Mouse (Mus musculus) activated CD4-positive, CD25-positive, alpha-beta regulatory T cell, adult 4 months (primary cell): ENCODE measurements around the gene Psmd14. TPM values are rescaled to one million over a fixed set of nuclear protein-coding genes. Genes with fewer than 3 reads are reported as not detected.
A peak's percentile ranks its signal among the peaks of the same experiment; 100 is the strongest.

ENCODE experiments used
- ATAC-seq: one replicate; pipeline ENCODE4 v1.8.0; 2017
- polyA plus RNA-seq, 2 experiments: library from polyadenylated mRNA; unstranded; fragments of 100-300 nt; shearing (Covaris generic); gene quantifications; one replicate each; pipeline ENCODE4 v1.2.1; 2017

The Psmd14 gene
- polyA plus RNA-seq, 2 experiments from 2014 or later: 224 to 238 TPM

GRCm38 (mm10) chr2:61764470-61765105 is 53.1 kb downstream of the Psmd14 start:
- ATAC-seq: no peak

DNA sequence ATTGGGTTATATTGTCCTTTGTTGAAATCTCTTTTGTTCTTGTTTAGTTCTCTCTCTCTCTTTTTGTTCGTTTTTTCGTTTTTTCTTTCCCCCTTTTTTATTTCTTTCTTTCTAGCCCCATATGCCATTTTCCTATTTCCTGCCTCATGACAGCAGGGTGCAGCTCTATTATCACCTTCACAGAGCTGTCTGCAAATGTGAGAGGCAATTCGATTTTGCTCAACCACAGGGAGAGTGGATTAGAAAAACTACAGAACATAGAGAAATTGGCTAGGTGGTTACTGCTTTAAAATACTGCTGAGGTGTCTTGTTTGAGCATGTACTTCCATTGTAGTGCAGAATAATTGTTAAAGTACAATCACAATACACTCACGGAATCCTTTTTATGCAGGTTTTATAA is 54.0 kb downstream of the Psmd14 start:
- no peak for ATAC-seq

- ATAC-seq: no peak
These were observed 69.3 kb downstream of the Psmd14 start for GRCm38 (mm10) chr2:61780794-61781193.

DNA sequence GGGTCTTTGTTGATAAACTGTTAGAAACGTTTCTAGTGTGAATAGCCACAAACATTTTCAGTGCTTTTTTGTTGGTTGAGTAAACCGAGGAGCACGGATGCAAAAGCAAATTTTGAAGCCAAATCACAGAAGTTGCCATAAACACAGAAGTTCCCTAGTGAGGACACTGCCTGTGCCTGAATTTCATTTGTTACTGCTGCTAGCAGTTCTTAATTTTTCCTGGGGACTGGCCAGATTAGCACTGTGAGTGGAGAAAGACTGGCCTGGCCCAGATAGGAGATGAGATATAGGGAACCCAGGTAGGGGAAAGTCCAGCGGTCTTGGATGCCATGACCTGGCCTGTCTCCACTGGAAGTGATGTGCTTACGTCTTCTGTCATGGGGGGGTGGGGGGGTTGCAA is 83.5 kb downstream of the Psmd14 start:
- no peak for ATAC-seq

DNA sequence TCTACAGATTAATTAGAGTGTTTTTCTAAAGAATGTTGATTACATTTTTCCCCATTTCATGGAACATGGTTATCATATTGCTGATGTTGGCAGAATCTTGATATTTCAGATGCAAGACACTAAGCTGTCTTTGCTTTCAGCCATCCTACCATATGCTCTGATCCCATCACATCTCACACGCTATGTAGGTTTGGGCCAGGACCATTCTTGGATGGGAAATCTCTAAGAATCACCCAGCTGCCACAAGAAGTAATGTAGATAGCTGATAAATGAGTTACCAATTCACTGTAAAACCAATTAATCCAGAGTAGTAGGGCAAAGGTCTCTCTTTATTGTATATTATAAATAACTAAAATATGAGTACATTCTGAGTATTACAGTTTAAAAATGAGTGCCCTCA is 86.6 kb downstream of the Psmd14 start:
- ATAC-seq: no peak

GRCm38 (mm10) chr2:61802656-61803251 is 91.3 kb downstream of the Psmd14 start, which contains the start of gene Tbr1:
TSS of gene Tbr1 (plus strand) at chr2:61802930.
- ATAC-seq: no peak

DNA sequence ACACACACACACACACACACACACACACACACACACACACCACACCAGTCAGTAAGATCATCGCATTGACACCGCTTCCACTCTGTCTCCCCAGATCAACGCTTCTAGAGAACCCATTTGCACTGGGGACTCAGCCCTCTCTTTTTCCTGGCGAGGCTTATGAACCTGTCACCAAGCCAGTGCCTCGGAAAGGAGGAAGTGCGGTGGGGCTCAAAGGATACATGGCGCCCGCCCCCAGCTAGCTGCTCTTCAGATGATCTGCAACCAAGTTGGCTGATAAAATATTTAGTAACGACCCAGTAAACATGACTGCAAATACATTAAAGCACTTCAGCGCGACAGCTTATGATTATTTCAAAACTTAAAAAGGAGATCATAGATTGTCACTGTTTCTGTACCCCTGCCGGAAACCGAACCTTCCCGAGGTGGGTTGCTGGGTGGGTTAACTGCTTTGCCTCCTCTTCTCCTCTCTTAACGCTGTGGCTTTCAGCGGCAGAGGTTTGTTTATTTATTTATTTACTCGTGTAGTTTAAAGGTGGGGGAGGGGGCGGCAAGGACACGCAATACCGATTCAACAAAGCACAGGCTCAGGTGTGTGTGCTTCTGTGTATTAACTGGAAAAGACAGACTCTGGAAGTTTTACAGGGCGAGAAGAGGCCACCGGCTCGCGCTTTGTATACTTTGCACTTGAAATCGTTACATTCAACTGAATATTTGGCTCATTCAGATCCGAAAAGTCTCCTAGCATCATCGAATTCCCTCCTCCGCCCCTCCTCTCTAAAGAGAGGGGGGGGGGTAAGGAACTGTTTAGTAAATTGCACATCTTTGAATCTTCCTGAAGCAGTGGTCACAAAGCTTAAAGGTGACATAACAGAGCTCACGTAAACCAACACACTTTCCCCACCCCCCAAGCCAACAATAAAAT is 92.2 kb downstream of the Psmd14 start:
- ATAC-seq: peak; percentile 25

DNA sequence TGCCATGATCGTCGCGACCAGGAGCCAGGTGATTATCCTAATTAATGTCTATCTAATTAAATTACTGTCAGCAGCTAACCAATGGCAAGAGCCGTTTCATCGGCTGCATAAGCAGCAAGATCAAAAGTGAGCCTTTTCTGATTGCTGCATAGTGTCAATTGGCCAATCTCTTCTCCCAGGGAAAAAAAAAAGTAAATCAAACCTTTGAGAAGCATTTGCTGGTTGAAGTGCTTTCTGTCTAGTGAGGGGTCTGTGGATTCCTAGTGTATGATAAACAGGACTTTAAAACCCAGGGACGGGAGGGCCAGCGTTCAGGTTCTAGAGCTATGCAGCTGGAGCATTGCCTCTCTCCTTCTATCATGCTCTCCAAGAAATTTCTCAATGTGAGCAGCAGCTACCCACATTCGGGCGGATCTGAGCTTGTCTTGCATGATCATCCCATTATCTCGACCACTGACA is 92.9 kb downstream of the Psmd14 start:
- ATAC-seq: no peak

DNA sequence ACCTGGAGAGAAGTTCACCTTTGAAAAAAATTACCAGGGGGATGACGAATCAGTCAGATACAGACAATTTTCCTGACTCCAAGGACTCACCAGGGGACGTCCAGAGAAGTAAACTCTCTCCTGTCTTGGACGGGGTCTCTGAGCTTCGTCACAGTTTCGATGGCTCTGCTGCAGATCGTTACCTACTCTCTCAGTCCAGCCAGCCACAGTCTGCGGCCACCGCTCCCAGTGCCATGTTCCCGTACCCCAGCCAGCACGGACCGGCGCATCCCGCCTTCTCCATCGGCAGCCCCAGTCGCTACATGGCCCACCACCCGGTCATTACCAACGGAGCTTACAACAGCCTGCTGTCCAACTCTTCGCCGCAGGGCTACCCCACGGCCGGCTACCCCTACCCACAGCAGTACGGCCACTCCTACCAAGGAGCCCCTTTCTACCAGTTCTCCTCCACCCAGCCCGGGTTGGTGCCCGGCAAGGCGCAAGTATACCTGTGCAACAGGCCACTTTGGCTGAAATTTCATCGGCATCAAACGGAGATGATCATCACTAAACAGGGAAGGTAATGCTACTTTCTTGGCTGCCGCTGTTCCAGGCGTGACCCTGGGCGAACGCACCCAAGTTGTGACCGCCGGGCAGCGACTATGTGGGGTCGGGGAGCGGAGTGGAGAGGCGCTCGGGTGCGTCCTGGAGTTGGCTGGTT is 93.5 kb downstream of the Psmd14 start:
- ATAC-seq: no peak

GRCm38 (mm10) chr2:61805541-61806345 is 94.2 kb downstream of the Psmd14 start:
- no peak for ATAC-seq

DNA sequence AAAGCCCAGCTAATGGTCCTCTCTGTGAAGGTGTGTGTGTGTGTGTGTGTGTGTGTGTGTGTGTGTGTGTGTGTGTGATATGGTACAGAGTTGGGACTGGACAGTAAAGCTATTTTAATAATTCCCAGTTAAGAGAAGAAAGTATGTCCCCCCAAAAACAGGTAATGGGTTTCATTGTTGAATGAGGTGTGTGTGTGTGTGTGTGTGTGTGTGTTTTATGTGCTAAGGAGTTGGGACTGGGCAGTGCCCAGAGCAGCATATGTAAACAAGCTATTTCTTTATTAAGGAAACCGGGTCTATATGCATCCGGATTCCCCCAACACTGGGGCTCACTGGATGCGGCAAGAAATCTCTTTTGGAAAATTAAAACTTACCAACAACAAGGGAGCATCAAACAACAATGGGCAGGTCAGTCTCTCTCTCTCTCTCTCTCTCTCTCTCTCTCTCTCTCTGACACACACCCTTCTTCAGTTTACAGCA is 94.9 kb downstream of the Psmd14 start:
- no peak for ATAC-seq

DNA sequence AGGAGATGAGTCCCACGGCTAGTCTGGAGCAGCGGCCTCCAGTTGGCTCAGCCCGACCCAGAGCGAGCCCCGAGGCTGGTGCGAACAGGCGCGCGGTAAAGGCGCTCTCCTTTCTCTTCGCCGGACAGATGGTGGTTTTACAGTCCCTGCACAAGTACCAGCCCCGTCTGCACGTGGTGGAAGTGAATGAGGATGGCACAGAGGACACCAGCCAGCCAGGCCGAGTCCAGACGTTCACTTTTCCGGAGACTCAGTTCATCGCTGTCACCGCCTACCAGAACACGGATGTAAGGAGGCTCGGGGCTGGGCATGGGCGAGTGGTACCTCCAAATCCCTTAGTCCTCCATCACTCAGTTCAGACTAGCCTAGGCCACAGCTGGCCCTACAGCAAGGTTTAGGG is 95.7 kb downstream of the Psmd14 start:
- no peak for ATAC-seq

- ATAC-seq: no peak
These were observed 96.3 kb downstream of the Psmd14 start for GRCm38 (mm10) chr2:61807781-61808180.

- no peak for ATAC-seq
These were observed 97.3 kb downstream of the Psmd14 start for GRCm38 (mm10) chr2:61808776-61809175.

GRCm38 (mm10) chr2:61809381-61809780 is 97.9 kb downstream of the Psmd14 start:
- ATAC-seq: no peak

DNA sequence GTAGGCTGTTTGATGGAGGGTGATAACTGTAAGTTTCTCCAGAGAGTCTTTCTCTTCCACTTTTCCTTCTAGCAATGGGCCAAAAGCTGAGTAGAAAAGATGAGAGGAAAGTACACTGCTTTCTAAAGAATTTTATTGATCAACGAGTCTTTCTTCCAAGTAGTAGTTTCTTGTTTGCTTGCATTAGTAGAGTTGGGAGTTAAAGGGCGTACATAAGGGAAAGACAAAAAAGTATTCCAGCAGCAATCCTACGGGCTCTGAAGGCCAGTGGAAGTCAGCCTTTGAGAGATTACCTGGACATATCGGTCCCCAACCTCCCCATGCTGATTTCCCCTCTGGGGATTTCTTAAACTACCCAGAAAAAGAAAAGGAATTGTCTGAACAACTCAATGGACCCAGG is 99.3 kb downstream of the Psmd14 start:
- ATAC-seq: no peak

GRCm38 (mm10) chr2:61811163-61811506 is 99.6 kb downstream of the Psmd14 start:
- no peak for ATAC-seq

DNA sequence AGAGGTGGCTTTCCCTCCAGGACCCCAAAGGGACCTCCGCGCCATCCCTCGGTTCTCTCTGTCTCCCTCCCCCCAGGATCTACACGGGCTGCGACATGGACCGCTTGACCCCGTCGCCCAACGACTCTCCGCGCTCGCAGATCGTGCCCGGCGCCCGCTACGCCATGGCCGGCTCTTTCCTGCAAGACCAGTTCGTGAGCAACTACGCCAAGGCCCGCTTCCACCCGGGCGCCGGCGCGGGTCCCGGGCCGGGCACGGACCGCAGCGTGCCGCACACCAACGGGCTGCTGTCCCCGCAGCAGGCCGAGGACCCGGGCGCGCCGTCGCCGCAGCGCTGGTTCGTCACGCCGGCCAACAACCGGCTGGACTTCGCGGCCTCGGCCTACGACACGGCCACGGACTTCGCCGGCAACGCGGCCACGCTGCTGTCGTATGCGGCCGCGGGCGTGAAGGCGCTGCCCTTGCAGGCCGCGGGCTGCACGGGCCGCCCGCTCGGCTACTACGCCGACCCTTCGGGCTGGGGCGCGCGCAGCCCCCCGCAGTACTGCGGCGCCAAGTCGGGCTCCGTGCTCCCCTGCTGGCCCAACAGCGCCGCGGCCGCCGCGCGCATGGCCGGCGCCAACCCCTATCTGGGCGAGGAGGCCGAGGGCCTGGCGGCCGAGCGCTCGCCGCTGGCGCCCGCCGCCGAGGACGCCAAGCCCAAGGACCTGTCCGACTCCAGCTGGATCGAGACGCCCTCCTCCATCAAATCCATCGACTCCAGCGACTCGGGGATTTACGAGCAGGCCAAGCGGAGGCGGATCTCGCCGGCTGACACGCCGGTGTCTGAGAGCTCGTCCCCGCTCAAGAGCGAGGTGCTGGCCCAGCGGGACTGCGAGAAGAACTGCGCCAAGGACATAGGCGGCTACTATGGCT is 100.3 kb downstream of the Psmd14 start:
- peak; percentile 33 for ATAC-seq

GRCm38 (mm10) chr2:61812536-61812935 is 101.0 kb downstream of the Psmd14 start:
- no peak for ATAC-seq

GRCm38 (mm10) chr2:61813106-61813505 is 101.6 kb downstream of the Psmd14 start:
- ATAC-seq: no peak

DNA sequence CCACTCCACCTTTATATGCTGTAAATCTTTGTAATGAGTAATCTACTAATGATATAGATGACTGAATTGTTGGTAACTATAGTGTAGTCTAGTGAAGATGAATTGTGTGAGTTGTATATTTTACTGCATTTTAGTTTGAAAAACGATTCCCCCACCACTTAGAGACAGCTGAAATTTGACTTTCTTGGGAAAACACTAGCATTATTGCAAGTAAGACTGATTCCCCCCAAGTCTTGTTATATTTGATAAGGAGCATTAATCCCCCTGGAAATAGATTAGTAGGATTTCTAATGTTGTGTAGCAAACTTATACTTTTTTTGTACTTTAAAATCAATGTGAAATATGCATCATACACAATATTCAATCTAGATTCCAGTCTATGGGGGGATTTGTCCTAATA is 102.0 kb downstream of the Psmd14 start:
- no peak for ATAC-seq
